Mouse (Mus musculus) thymus, postnatal 14 days (tissue): ENCODE measurements around the gene Ttll1.

Source experiments
- DNase-seq: peaks from one replicate; pipeline ENCODE4 v3.0.0; 2021

Gene Ttll1

GRCm38 (mm10) chr15:83510805-83511405, at the start of gene Ttll1:
Ttll1 (minus strand) TSS chr15:83510893.
- DNase-seq: peak; percentile 97

GRCm38 (mm10) chr15:83555161-83555974, 44.7 kb upstream of the Ttll1 start:
- peak; percentile 92 for DNase-seq

- no peak for DNase-seq
These were observed 43.1 kb upstream of the Ttll1 start for GRCm38 (mm10) chr15:83553831-83554230.

GRCm38 (mm10) chr15:83550137-83550536, 39.4 kb upstream of the Ttll1 start:
- no peak for DNase-seq

GRCm38 (mm10) chr15:83547144-83547543, 36.5 kb upstream of the Ttll1 start:
- DNase-seq: no peak

- DNase-seq: no peak
These were observed 35.3 kb upstream of the Ttll1 start for GRCm38 (mm10) chr15:83546029-83546428.

- no peak for DNase-seq
These were observed 31.1 kb upstream of the Ttll1 start for GRCm38 (mm10) chr15:83541647-83542287.

- DNase-seq: no peak
These were observed 29.2 kb upstream of the Ttll1 start for GRCm38 (mm10) chr15:83539905-83540304.

GRCm38 (mm10) chr15:83538855-83539254, 28.2 kb upstream of the Ttll1 start:
- DNase-seq: no peak

GRCm38 (mm10) chr15:83535890-83536231, 25.2 kb upstream of the Ttll1 start:
- no peak for DNase-seq

- no peak for DNase-seq
These were observed 24.5 kb upstream of the Ttll1 start for GRCm38 (mm10) chr15:83534960-83535889.

GRCm38 (mm10) chr15:83532606-83533005, 21.9 kb upstream of the Ttll1 start:
- no peak for DNase-seq

GRCm38 (mm10) chr15:83531961-83532469, 21.3 kb upstream of the Ttll1 start:
- no peak for DNase-seq

GRCm38 (mm10) chr15:83530688-83531087, 20.0 kb upstream of the Ttll1 start:
- DNase-seq: no peak

GRCm38 (mm10) chr15:83530233-83530632, 19.5 kb upstream of the Ttll1 start:
- no peak for DNase-seq

GRCm38 (mm10) chr15:83529765-83530164, 19.1 kb upstream of the Ttll1 start:
- no peak for DNase-seq

GRCm38 (mm10) chr15:83528892-83529291, 18.2 kb upstream of the Ttll1 start:
- DNase-seq: no peak

GRCm38 (mm10) chr15:83527747-83528146, 17.1 kb upstream of the Ttll1 start:
- no peak for DNase-seq

- no peak for DNase-seq
These were observed 16.4 kb upstream of the Ttll1 start for GRCm38 (mm10) chr15:83527092-83527437.

GRCm38 (mm10) chr15:83526424-83527091, 15.9 kb upstream of the Ttll1 start, which contains the start of gene Bik:
Bik (plus strand) TSS chr15:83526862.
- DNase-seq: peak; percentile 74

GRCm38 (mm10) chr15:83524333-83524729, 13.6 kb upstream of the Ttll1 start:
- DNase-seq: no peak
